Mouse (Mus musculus) cerebellum, adult 2 months (tissue): ENCODE data around the gene Megf11.

ENCODE experiments used
- CTCF ChIP-seq: fragments of 200-500 bp; IDR thresholded peaks from 2 replicates; pipeline ENCODE4 v1.5.1; 2011; ENCODE audit warnings: low read depth, mild to moderate bottlenecking, control low read depth, low read length, moderate library complexity, borderline replicate concordance; ENCODE audit not compliant: insufficient read depth
- POLR2A ChIP-seq: fragments of 200-500 bp; IDR thresholded peaks from 2 replicates; pipeline ENCODE4 v1.6.1; 2011; ENCODE audit warnings: low read length, control low read depth, borderline replicate concordance; ENCODE audit not compliant: insufficient read depth

DNA sequence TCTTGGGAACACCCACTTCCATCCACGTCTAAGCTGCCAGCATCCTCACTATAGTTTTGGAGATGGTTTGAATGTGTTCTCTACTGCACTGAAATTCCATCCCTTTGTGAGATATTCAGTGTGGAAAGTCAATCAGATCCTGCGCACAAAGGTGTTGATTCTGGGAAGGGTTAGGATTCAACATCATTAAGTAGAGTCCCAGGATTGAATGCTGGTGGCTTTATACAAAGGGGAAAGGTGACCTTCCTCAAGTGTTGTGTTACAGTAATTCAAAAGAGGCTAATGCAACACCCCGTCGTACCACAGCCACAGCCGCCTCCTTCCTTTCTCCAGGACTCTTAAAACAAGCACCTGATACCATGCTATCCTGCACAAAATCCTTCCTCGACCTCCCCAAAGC lies 49.6 kb upstream of the Megf11 start:
- no peak for TF ChIP-seq CTCF
- TF ChIP-seq POLR2A = no peak
